Mouse (Mus musculus) MEL-GATA-1-ER (cell line): ENCODE data around the gene Wwc2.

ENCODE experiments used
- DNase-seq: peaks from one replicate; pipeline ENCODE4 v3.0.0-alpha.2; 2012; ENCODE audit warnings: low read depth; ENCODE audit errors: extremely low read depth

Gene Wwc2

GRCm38 (mm10) chr8:47941028-47941427 lies 49.7 kb downstream of the Wwc2 start:
- DNase-seq = no peak

- no peak for DNase-seq
Observed at GRCm38 (mm10) chr8:47939933-47940870, 50.5 kb downstream of the Wwc2 start.

- no peak for DNase-seq
Observed at GRCm38 (mm10) chr8:47939217-47939616, 51.5 kb downstream of the Wwc2 start.

- no peak for DNase-seq
Observed at GRCm38 (mm10) chr8:47936386-47936785, 54.3 kb downstream of the Wwc2 start.

- DNase-seq = no peak
Observed at GRCm38 (mm10) chr8:47935461-47935860, 55.3 kb downstream of the Wwc2 start.

DNA sequence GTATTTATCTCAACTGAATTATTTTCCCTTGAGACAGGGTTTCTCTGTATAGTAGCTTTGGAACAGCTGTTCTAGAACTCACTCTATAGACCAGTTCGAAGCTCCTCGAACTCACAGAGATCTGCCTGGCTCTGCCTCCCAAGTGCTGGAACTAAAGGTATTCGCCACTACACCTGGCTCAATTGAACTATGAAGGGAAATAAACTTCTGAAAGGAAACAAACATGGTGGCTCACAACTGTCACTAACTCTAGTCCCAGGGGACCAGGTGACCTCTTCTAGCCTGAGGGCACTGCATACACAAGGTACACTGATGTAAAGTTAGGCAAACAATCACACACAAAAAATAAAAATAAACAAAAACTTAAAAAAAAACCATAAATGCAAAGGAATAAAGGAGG lies 57.6 kb downstream of the Wwc2 start:
- DNase-seq = no peak

DNA sequence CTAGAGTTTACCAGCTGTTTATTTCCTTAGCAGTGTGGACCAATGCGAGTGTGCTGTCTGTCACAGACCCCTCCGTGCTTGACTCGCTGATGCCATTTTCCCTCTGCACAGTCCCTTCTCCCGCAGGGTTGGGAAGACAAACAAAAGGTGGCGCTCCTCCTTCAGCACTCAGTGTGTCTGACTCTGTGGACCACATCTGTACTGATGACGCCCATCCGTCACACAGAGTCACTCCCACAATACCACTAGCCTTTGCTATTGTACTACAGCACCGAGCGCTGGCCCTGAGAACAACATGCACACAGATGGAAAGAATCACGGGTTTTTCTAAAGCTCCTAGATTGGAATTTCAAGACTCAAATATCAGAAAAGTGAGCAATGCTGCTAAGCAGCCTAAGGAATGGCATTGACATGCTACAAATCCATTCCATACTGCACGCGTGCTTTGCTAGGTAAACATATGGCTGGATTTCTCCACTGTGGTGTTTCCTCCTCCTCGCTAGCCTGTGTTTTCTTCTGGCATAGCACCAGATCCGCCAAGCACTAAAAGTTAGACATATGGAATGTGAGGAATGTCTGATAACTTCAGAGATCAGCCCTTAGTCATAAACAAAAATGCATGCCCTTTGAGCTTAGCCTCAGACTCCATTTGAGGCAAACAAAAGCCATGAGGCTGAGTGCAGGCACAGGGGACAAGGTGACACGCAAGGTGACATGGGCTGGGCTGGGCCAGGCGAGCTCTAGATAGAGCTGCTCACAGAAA lies 58.5 kb downstream of the Wwc2 start:
- no peak for DNase-seq

GRCm38 (mm10) chr8:47931371-47931770 lies 59.4 kb downstream of the Wwc2 start:
- DNase-seq = no peak

- DNase-seq = no peak
Observed at GRCm38 (mm10) chr8:47929615-47930014, 61.1 kb downstream of the Wwc2 start.

GRCm38 (mm10) chr8:47928604-47929185 lies 62.0 kb downstream of the Wwc2 start:
- DNase-seq = no peak

DNA sequence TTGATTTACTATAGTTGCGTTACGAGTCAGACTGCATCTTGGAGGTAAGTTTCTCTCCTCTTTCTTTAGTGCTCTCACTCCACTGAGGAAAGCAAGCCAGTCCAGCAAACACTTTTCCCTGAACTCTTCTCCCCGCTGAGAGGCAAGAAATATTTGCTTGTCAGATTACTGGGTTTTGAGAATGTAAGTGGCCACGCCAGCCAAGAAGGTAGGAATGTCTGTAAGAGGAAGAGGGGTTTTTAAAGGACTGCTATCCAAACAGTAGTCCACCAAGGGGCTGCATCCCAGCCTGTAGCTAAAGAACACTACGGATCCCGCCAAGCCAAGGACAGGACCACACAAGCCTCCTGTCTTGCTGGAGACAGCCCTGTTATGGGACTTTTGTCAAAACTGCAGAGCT lies 65.8 kb downstream of the Wwc2 start:
- no peak for DNase-seq

GRCm38 (mm10) chr8:47922816-47923215 lies 67.9 kb downstream of the Wwc2 start:
- DNase-seq = no peak

- DNase-seq = no peak
Observed at GRCm38 (mm10) chr8:47922011-47922410, 68.7 kb downstream of the Wwc2 start.

GRCm38 (mm10) chr8:47920575-47921144 lies 70.1 kb downstream of the Wwc2 start:
- peak; percentile 11 for DNase-seq

DNA sequence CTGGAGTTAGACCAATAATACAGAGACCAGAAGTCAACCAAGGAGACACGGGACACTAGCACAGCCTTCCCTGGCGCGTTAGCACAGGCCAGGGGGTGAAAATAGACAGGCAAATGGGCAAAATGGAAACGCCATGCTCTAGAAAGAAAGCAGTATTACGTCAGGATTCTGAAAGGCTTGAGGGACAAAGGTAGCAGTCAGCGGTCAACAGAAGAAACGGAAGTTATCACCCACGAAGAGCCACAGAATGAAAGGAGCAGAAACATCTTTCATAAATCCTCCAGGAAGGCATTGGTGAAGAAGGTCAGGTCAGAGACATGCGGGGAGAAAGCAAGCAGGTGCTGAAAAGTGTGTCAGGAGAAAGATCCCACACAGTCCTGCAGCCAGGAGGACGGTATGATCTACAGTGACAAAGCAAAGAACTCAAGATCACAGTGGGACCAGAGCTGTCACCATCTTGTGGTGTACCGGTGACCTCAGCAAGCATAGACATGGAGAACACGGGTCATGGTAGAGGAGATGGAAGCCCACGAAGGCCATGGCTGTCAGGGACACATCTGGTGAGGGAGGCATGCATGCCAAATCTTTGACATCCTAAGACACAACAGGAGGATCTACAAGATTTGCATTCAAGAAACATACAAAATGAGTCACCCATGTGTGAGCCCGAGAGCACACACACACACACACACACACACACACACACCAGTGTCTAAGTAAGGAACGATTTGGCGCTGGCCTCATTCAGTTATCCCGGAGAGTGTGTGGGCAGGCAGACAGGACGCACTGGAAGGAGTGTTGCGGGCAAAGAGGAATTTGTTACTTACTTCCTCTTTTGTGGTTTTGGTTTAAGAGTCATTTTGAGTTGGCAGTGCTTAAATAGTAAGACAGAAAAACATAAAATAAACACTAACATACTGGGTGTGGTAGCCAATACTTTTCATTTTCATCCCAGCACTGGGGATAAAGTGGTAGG lies 73.4 kb downstream of the Wwc2 start:
- DNase-seq = peak; percentile 76

DNA sequence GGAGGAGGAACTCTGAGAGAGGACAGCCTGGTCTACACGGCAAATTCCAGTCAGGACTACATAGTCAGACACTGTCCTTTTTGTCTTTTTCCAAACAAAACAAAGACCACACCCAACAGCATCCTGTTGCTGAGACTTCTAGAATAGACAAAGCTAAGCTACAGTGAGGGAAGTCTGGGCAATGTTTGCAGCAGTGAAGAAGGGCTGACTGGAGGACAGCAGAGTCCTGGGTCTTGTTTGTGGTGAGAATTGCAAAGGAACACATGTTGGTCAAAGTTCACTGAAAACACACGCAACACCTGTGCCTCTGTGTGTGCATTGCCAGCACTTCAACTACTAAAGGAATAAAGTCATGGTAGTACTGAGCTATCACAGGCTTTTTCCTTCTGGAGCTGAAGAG lies 75.2 kb downstream of the Wwc2 start:
- DNase-seq = no peak

DNA sequence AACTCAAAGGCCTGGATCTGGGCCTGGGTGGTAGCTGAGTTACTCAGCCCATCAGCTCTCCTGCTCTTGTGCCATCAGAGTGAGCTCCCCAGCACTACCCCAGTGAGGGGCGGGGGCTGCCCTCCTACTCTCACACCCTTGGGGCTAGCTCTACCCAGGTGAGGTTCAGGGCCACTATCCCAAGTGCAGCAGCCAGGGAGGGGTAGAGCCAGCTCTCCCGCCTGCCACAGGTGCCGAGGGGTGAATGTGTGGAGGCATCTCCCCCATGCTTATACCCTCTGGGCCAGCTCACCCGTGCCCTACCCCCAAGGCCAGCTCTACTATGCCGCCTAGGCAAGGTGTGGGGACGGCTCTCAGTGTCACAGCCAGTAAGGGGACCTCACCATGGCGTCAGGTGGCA lies 75.8 kb downstream of the Wwc2 start:
- DNase-seq = no peak

DNA sequence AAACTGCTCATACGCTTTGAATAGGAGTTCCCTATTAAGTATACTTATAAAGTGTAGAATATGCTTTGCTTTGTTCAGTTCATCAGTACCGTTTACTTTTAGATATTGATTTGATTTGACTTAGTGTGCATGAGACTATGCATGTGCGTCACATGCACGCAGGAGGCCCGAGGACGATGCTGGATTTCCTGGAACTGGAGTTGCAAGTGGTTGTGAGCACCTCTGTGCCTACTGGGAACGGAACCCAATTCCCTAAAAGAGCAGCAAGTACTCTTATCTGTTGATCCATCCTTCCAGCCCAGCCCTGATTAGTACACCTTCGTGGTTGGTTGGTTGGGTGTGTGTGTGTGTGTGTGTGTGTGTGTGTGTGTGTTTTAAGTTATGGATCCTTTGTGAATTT lies 76.6 kb downstream of the Wwc2 start:
- DNase-seq = no peak

GRCm38 (mm10) chr8:47913621-47914020 lies 77.1 kb downstream of the Wwc2 start:
- no peak for DNase-seq

- no peak for DNase-seq
Observed at GRCm38 (mm10) chr8:47909681-47910080, 81.0 kb downstream of the Wwc2 start.

- DNase-seq = no peak
Observed at GRCm38 (mm10) chr8:47907056-47907455, 83.7 kb downstream of the Wwc2 start.
